Mouse (Mus musculus) thymus, postnatal 10 days (tissue): ENCODE measurements around the gene Ccdc47.
A peak's percentile ranks its signal among the peaks of the same experiment; 100 is the strongest.
"Not testable (repeated sequence)": the region's sequence is repeated elsewhere in the genome, so short reads cannot be mapped to it uniquely, and the experiment has no call there.

Experiments used
- DNase-seq, 2 experiments: peaks; one replicate each; pipeline ENCODE4 v3.0.0; 2021; ENCODE audit warnings: low spot score in 2 of 2

Ccdc47 gene

GRCm38 (mm10) chr11:106215927-106216729 is at the start of gene Ccdc47:
Gene Ccdc47, minus strand, starts transcription at chr11:106216344.
- peak; percentile 89 to 92 for DNase-seq

- no peak for DNase-seq
Measured at GRCm38 (mm10) chr11:106265570-106265969, 49.4 kb upstream of the Ccdc47 start.

GRCm38 (mm10) chr11:106264988-106265387 is 48.8 kb upstream of the Ccdc47 start:
- DNase-seq = no peak

- DNase-seq = no peak
Measured at GRCm38 (mm10) chr11:106263963-106264362, 47.8 kb upstream of the Ccdc47 start.

- no peak for DNase-seq
Measured at GRCm38 (mm10) chr11:106260826-106261450, 44.8 kb upstream of the Ccdc47 start.

- DNase-seq = no peak
Measured at GRCm38 (mm10) chr11:106256775-106257174, 40.6 kb upstream of the Ccdc47 start.

- DNase-seq = peak; percentile 97 to 99
Measured at GRCm38 (mm10) chr11:106255685-106256451, 39.7 kb upstream of the Ccdc47 start, which contains the start of the genes Ftsj3 and Psmc5. Gene Ftsj3, minus strand, starts transcription at chr11:106256079. Gene Psmc5, plus strand, starts transcription at chr11:106256154.

GRCm38 (mm10) chr11:106255174-106255573 is 39.0 kb upstream of the Ccdc47 start:
- DNase-seq = no peak

- DNase-seq = no peak
Measured at GRCm38 (mm10) chr11:106254767-106255166, 38.6 kb upstream of the Ccdc47 start.

GRCm38 (mm10) chr11:106249326-106249725 is 33.2 kb upstream of the Ccdc47 start:
- DNase-seq = no peak

GRCm38 (mm10) chr11:106246834-106247233 is 30.7 kb upstream of the Ccdc47 start:
- no peak for DNase-seq

- DNase-seq = not testable (repeated sequence)
Measured at GRCm38 (mm10) chr11:106233978-106234377, 17.8 kb upstream of the Ccdc47 start.

GRCm38 (mm10) chr11:106220603-106221002 is 4.5 kb upstream of the Ccdc47 start:
- no peak for DNase-seq

GRCm38 (mm10) chr11:106216730-106217490 is 766 bp upstream of the Ccdc47 start, which contains the start of gene Ddx42:
Gene Ddx42, plus strand, starts transcription at chr11:106216926.
- DNase-seq = peak; percentile 85 to 86

GRCm38 (mm10) chr11:106215450-106215859 is 689 bp downstream of the Ccdc47 start:
- DNase-seq = no peak

GRCm38 (mm10) chr11:106214856-106215255 is 1.3 kb downstream of the Ccdc47 start:
- no peak for DNase-seq

- DNase-seq = no peak
Measured at GRCm38 (mm10) chr11:106212771-106213170, 3.4 kb downstream of the Ccdc47 start.

- no peak for DNase-seq
Measured at GRCm38 (mm10) chr11:106202123-106202465, 14.1 kb downstream of the Ccdc47 start, which contains the start of gene Strada. Gene Strada, minus strand, starts transcription at chr11:106202168.

GRCm38 (mm10) chr11:106201337-106202122 is 14.6 kb downstream of the Ccdc47 start:
- no peak for DNase-seq

- DNase-seq = no peak
Measured at GRCm38 (mm10) chr11:106200756-106201155, 15.4 kb downstream of the Ccdc47 start.

- not testable (repeated sequence) for DNase-seq
Measured at GRCm38 (mm10) chr11:106199997-106200396, 16.1 kb downstream of the Ccdc47 start.
